Mouse (Mus musculus): ENCODE results near the gene Sorbs2. TPM values are rescaled to one million over a fixed set of nuclear protein-coding genes. Genes with fewer than 3 reads are reported as not detected.

Gene Sorbs2
- total RNA-seq, 2 experiments from 2014 or later = 192 to 195 TPM

DNA sequence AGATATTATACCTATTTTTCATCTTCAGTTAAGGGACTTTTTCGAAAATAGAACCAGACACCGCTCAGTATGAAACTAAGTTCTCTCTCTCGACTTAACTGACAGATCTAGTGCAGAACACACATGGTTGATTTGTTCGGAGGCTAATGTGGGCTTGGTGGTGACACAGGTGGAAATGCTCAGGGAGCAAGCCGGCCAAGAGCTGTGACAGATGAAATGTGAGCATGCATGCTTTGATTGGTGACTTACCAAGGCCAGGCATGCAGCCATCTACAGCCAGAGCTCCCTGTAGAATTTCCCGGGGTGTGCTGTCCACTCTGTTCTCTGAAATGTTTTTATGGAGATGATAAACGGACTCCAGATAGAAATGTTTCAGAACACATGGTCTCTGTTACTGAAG is 364.5 kb downstream of the Sorbs2 start:
- H3K27ac ChIP-seq = no peak overlapping the region
- H3K4me3 ChIP-seq = no peak overlapping the region
- no peak for DNase-seq (ENCODE audit: low spot score in 2 of 2)
- TF ChIP-seq CTCF (conservative IDR thresholded peaks at IDR 0.05) = no peak

DNA sequence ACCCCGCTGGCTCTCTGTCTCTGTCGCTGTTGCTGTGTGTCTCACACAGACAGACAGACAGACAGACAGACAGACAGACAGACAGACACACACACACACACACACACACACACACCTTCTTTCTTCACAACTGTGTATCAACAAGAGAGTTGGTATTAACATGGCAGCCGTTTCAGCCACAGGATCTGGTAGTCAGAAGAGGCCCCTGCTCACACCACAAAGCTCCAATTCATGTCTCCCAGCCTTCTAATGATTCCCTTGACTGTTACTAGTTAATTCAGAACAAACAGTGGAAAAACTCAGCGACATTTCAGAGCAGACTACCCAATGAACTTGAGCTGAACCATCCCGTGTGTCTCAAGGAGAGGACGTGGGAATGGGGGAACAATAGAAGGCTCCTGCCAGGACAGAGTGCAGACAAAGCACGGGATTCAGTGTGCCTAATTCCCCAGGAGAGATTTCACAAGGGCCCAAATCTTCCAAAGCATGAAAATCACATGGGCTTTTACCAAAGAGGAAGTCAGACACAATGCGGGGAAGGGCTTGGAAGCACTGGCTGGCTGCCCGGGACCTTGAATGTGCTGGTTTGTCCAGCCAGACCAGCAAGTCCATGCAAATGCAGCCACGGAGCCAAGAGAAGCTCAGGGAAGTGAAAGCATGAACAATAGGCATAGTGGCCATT is 367.5 kb downstream of the Sorbs2 start:
- TF ChIP-seq CTCF (conservative IDR thresholded peaks at IDR 0.05) = no peak
- H3K4me3 ChIP-seq = peak overlapping the region; percentile 1; the same call in 1 of the 2 replicates
- DNase-seq (ENCODE audit: low spot score in 2 of 2) = peak; percentile 36 to 49
- H3K27ac ChIP-seq = peak overlapping the region; percentile 56; the same call in 1 of the 2 replicates

DNA sequence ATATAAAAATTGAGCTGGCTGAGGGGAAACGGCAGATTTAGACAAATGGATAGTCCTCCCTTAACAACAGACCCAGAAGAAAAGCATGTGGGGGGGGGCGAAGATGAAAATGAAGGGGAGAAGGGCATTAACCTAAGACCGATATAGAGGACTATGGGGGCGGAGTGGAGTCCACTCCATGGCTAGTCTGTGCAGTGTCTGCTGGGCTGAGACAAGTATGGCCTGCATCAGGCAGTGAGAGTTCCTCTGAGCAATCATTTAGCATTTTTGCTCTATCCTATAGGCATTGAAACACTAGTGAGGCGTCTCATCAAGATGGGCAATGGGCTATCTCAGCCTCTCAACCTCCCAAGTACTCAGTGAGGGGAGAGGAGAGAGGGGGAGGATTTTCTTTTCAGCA is 368.8 kb downstream of the Sorbs2 start:
- Histone ChIP-seq H3K27ac (no peak overlapping the region), H3K4me3 (no peak overlapping the region)
- TF ChIP-seq CTCF (conservative IDR thresholded peaks at IDR 0.05) = no peak
- DNase-seq (ENCODE audit: low spot score in 2 of 2) = no peak

Other genes with a start within 250 kb of the Sorbs2 start
- gene F11, start 245.8 kb upstream of the Sorbs2 start, total RNA-seq (2021) = not detected
- gene Klkb1, start 212.9 kb upstream of the Sorbs2 start, total RNA-seq (2021) = not detected
- gene Gm45753, start 199.3 kb upstream of the Sorbs2 start, total RNA-seq (2021) = not detected
- gene Cyp4v3, start 174.6 kb upstream of the Sorbs2 start, total RNA-seq (2021) = 1 to 10 TPM; 6.7 to 8.3 TPM
- 10 to 100 TPM; 12.1 to 12.5 TPM for gene Fam149a, start 125.5 kb upstream of the Sorbs2 start, total RNA-seq (2021)
- 10 to 100 TPM in 1 of 2 experiments, 1 to 10 TPM in 1; 7.6 to 10.5 TPM for gene Tlr3, start 96.7 kb upstream of the Sorbs2 start, total RNA-seq (2021)

Data from layer of hippocampus, adult 2 months (tissue).